Mouse (Mus musculus) lung, adult 10 weeks (tissue): Measurements from ENCODE around the gene Fiz1. TPM values are rescaled to one million over a fixed set of nuclear protein-coding genes. Genes with fewer than 3 reads are reported as not detected.

Source experiments
- polyA plus RNA-seq: library from polyadenylated mRNA; stranded (reverse); fragments of 350-450 nt; fragmentation: Illumina TruSeq; extraction: RNeasy Lipid Tissue Mini Kit (QIAGEN cat#74804); gene quantifications from one replicate; pipeline ENCODE4 v1.2.3, GENCODE M21; 2014; ENCODE audit warnings: low read depth, low replicate concordance; ENCODE audit not compliant: insufficient read depth

Gene Fiz1
- polyA plus RNA-seq, result 14.4 TPM

GRCm38 (mm10) chr7:5014251-5015117 lies at the start of gene Fiz1, which contains the start of gene Zfp524:
TSS of gene Fiz1 (minus strand) at chr7:5014697.
TSS of gene Zfp524 (plus strand) at chr7:5014415.

GRCm38 (mm10) chr7:5061774-5062359 lies 47.4 kb upstream of the Fiz1 start, which contains the start of gene U2af2:
TSS of gene U2af2 (plus strand) at chr7:5062143.

GRCm38 (mm10) chr7:5051193-5052192 lies 37.0 kb upstream of the Fiz1 start, which contains the start of gene Zfp580:
TSS of gene Zfp580 (plus strand) at chr7:5051538.

GRCm38 (mm10) chr7:5038109-5038732 lies 23.7 kb upstream of the Fiz1 start, which contains the start of gene Zfp784:
TSS of gene Zfp784 (minus strand) at chr7:5038446.

GRCm38 (mm10) chr7:5033818-5034217 lies 19.3 kb upstream of the Fiz1 start, which contains the start of gene 4632433K11Rik:
TSS of gene 4632433K11Rik (plus strand) at chr7:5034118.

DNA sequence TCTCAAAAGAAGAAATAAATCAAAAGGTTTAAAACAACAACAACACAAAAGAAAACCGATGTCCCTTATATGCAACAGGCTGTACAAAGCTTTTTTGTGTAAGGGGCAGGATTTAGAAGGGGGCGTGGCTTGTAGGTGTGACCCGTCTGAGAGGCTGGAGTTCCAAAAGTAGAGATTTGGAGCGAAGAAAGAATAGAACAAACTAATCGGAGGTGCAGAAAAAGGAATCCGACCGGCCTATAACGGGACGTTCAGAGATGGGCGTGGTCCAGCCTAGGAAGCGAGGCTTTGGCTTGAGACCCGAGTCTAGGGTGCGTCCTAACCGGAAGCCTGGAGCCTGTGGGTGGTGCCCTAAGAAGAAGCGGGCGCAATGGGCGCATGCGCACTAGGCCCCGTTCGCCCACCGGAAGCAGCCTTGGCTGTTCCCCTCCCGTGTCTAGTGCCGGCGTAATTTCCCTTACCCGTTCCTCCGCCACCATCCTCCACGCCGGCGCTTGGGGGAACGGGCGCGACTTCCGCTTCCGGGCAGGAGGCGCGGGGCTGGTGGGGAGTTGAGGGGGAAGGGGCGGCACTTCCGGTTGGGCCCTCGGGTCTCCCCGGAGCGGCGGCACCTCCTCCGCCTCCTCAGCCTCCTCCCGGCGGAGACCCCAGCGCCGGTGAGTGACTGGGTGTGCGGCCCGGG lies 5.6 kb upstream of the Fiz1 start, which contains the start of the genes Zfp865 and Ccdc106:
Gene Zfp865 (plus strand): TSS at position 377 of the 682 bp plus-strand sequence.
Gene Ccdc106 (plus strand): TSS at position 554 of the 682 bp plus-strand sequence.

GRCm38 (mm10) chr7:5015118-5016001 lies 863 bp upstream of the Fiz1 start, which contains the start of gene Gm44973:
TSS of gene Gm44973 (plus strand) at chr7:5015496.

GRCm38 (mm10) chr7:4996003-4996895 lies 18.2 kb downstream of the Fiz1 start, which contains the start of gene Zfp579:
TSS of gene Zfp579 (minus strand) at chr7:4996158.

GRCm38 (mm10) chr7:4971068-4971467 lies 43.4 kb downstream of the Fiz1 start, which contains the start of gene Sbk3:
TSS of gene Sbk3 (minus strand) at chr7:4971168.

GRCm38 (mm10) chr7:4964272-4964671 lies 50.2 kb downstream of the Fiz1 start, which contains the start of gene Sbk2:
TSS of gene Sbk2 (minus strand) at chr7:4964406.

Other genes with a start within 250 kb of the Fiz1 start
- not detected for gene Fam71e2, start 243.4 kb downstream of the Fiz1 start, polyA plus RNA-seq
- gene Il11, start 231.8 kb downstream of the Fiz1 start, polyA plus RNA-seq, result 0.53 TPM
- gene Tmem190, start 231.8 kb downstream of the Fiz1 start, polyA plus RNA-seq, result not detected
- 8.3 TPM for gene Tmem238, start 225.0 kb downstream of the Fiz1 start, polyA plus RNA-seq
- 809 TPM for gene Rpl28, start 221.8 kb downstream of the Fiz1 start, polyA plus RNA-seq
- gene Ube2s, start 202.1 kb downstream of the Fiz1 start, polyA plus RNA-seq, result 128 TPM
- 0.48 TPM for gene Shisa7, start 170.0 kb downstream of the Fiz1 start, polyA plus RNA-seq
- 15.3 TPM for gene Isoc2b, start 144.4 kb downstream of the Fiz1 start, polyA plus RNA-seq
- gene Isoc2a, start 137.5 kb downstream of the Fiz1 start, polyA plus RNA-seq, result 15.4 TPM
- not detected for gene Gm36210, start 108.2 kb downstream of the Fiz1 start, polyA plus RNA-seq
- gene Zfp628, start 99.5 kb downstream of the Fiz1 start, polyA plus RNA-seq, result 3.6 TPM
- gene Nat14, start 92.7 kb downstream of the Fiz1 start, polyA plus RNA-seq, result 6.2 TPM
- gene Ssc5d, start 88.9 kb downstream of the Fiz1 start, polyA plus RNA-seq, result 1.6 TPM
- gene Sbk2, start 50.3 kb downstream of the Fiz1 start, polyA plus RNA-seq, result 3.0 TPM
- gene Sbk3, start 43.5 kb downstream of the Fiz1 start, polyA plus RNA-seq, result 4.7 TPM
- 23.2 TPM for gene Zfp579, start 18.5 kb downstream of the Fiz1 start, polyA plus RNA-seq
- 22.7 TPM for gene Zfp524, start 282 bp downstream of the Fiz1 start, polyA plus RNA-seq
- gene Gm44973, start 799 bp upstream of the Fiz1 start, polyA plus RNA-seq, result not detected
- 8.2 TPM for gene Zfp865, start 5.7 kb upstream of the Fiz1 start, polyA plus RNA-seq
- gene Ccdc106, start 5.9 kb upstream of the Fiz1 start, polyA plus RNA-seq, result not detected
- not detected for gene 4632433K11Rik, start 19.4 kb upstream of the Fiz1 start, polyA plus RNA-seq
- gene Zfp784, start 23.7 kb upstream of the Fiz1 start, polyA plus RNA-seq, result 2.8 TPM
- gene Zfp580, start 36.8 kb upstream of the Fiz1 start, polyA plus RNA-seq, result 7.2 TPM
- gene U2af2, start 47.4 kb upstream of the Fiz1 start, polyA plus RNA-seq, result 96.1 TPM
- gene Epn1, start 65.5 kb upstream of the Fiz1 start, polyA plus RNA-seq, result 61.0 TPM
- not detected for gene Rfpl4, start 102.3 kb upstream of the Fiz1 start, polyA plus RNA-seq
- gene Rasl2-9, start 111.3 kb upstream of the Fiz1 start, polyA plus RNA-seq, result 0.49 TPM
- gene Vmn1r55, start 135.0 kb upstream of the Fiz1 start, polyA plus RNA-seq, result not detected
- not detected for gene Vmn1r56, start 182.1 kb upstream of the Fiz1 start, polyA plus RNA-seq
- not detected for gene Vmn1r57, start 203.8 kb upstream of the Fiz1 start, polyA plus RNA-seq